8 mouse cellular contexts compared by ENCODE assay signal in genomic region chr4:155564315-155565069, GRCm38 (mm10). TPM values are rescaled to one million over a fixed set of nuclear protein-coding genes. Genes with fewer than 3 reads are reported as not detected.
DNase-seq lines count a peak whose midpoint lies in the region; ATAC-seq and TF ChIP-seq lines count a peak whose summit lies in the region.

No protein-coding gene starts in this region.

- peaks cover 8% of the 10 kb centered on the region for H3K36me3 ChIP-seq in heart, adult 2 months (ENCODE audit: control insufficient read depth, insufficient read depth, low read length)
- no peaks in the 10 kb centered on the region for H3K36me3 ChIP-seq in kidney, adult 2 months (ENCODE audit: control insufficient read depth, insufficient read depth, low read length)
- peaks cover 13% of the 10 kb centered on the region for H3K36me3 ChIP-seq in lung, embryonic 16.5 days (ENCODE audit: control insufficient read depth, insufficient read depth, low read length)

- peak; percentile 60 to 64 for DNase-seq in right cerebral cortex, postnatal 10 days (ENCODE audit: low spot score in 2 of 2)
- DNase-seq in right cerebral cortex, adult 18-20 months: no peak
- peak; percentile 41 to 42 for DNase-seq in cerebellum, postnatal 14 days
- peak; percentile 62 to 69 for DNase-seq in heart, adult 2 months
- DNase-seq in kidney, adult 2 months: peak; percentile 68
- DNase-seq in testis, postnatal 10 days (ENCODE audit: low spot score): peak; percentile 65
- no peak for DNase-seq in embryo, embryonic 9.5 days (ENCODE audit: extremely low spot score)

- H3K4me2 ChIP-seq in lung, embryonic 16.5 days (ENCODE audit: low read depth, low read length): peak overlapping the region; percentile 80

- no peak for ATAC-seq in lung, embryonic 16.5 days (ENCODE audit: low read depth)

- no peak for TF ChIP-seq EP300 in heart, adult 2 months (IDR thresholded peaks at IDR 0.05; ENCODE audit: insufficient read depth, low read depth, low read length)

- no peaks in the 10 kb centered on the region for H3K9me3 ChIP-seq in lung, embryonic 16.5 days (ENCODE audit: control insufficient read depth, low read length)

- intact Hi-C loops in heart, adult 2 months (cut with DNase I): loop anchor here (2.0 to 5.0 kb wide), 2 partner anchors 42 to 74 kb away; partner anchors contain the start of gene Gnb1

- H3K4me3 ChIP-seq in heart, adult 2 months: peak overlapping the region; percentile 93
- peak overlapping the region; percentile 73 for H3K4me3 ChIP-seq in kidney, adult 2 months (ENCODE audit: insufficient read depth, low read depth, low read length)
- H3K4me3 ChIP-seq in lung, embryonic 16.5 days (ENCODE audit: low read length): peak overlapping the region; percentile 84

- 7% methylated on average over 20 of the region's 20 CpGs for WGBS in heart, adult 2 months
- WGBS in kidney, adult 2 months: 5% methylated on average over 20 of the region's 20 CpGs
- WGBS in lung, embryonic 16.5 days: 10% methylated on average over 20 of the region's 20 CpGs

- TF ChIP-seq POLR2A in heart, adult 2 months (IDR thresholded peaks at IDR 0.05; ENCODE audit: insufficient read depth, low read depth, low read length): peak; percentile 33; the same call in 1 of the 2 replicates
- TF ChIP-seq POLR2A in kidney, adult 2 months (IDR thresholded peaks at IDR 0.05; ENCODE audit: low read depth, low read length): no peak

- H3K9ac ChIP-seq in heart, adult 2 months (ENCODE audit: low read depth, low read length): peak overlapping the region; percentile 88
- H3K9ac ChIP-seq in lung, embryonic 16.5 days (ENCODE audit: low read length): peak overlapping the region; percentile 81

- TF ChIP-seq CTCF in heart, adult 2 months (IDR thresholded peaks at IDR 0.05): no peak
- 0 out of 2 replicates have a peak, but pooled peaks have one; percentile 0 for TF ChIP-seq CTCF in kidney, adult 2 months (conservative IDR thresholded peaks at IDR 0.05; ENCODE audit: insufficient read depth, insufficient read length, low read depth, low read length)

- H3K27ac ChIP-seq in heart, adult 2 months: peak overlapping the region; percentile 97
- peak overlapping the region; percentile 72 for H3K27ac ChIP-seq in kidney, adult 2 months (ENCODE audit: insufficient read depth, low read depth, low read length)
- H3K27ac ChIP-seq in lung, embryonic 16.5 days (ENCODE audit: low read length): peak overlapping the region; percentile 91

- peaks cover 5% of the 10 kb centered on the region; the same call in 1 of the 2 replicates for H3K79me2 ChIP-seq in heart, adult 2 months (replicated peaks; ENCODE audit: control insufficient read depth, insufficient read depth, low read length)

- H3K4me1 ChIP-seq in heart, adult 2 months (ENCODE audit: control insufficient read depth, insufficient read depth, low read length): peaks cover 25% of the 10 kb centered on the region
- H3K4me1 ChIP-seq in kidney, adult 2 months (ENCODE audit: control insufficient read depth, insufficient read depth, low read length): peaks cover 58% of the 10 kb centered on the region
- peaks cover 39% of the 10 kb centered on the region for H3K4me1 ChIP-seq in lung, embryonic 16.5 days (replicated peaks; ENCODE audit: control insufficient read depth, insufficient read depth, low read length)

- H3K27me3 ChIP-seq in heart, adult 2 months (ENCODE audit: control insufficient read depth, insufficient read depth, low read length): no peaks in the 10 kb centered on the region
- H3K27me3 ChIP-seq in kidney, adult 2 months (replicated peaks; ENCODE audit: control insufficient read depth, insufficient read depth, low read length): no peaks in the 10 kb centered on the region
- no peaks in the 10 kb centered on the region for H3K27me3 ChIP-seq in lung, embryonic 16.5 days (ENCODE audit: control insufficient read depth, insufficient read depth, low read depth, low read length)

RNA-seq across cellular contexts. Expression of gene Nadk, which starts 2.3 kb away (rescaled TPM):
- total RNA-seq in heart, adult 2 months (2021): 10 to 100 TPM; 28.4 to 33.2 TPM
- 42.0 and 49.5 TPM in 2 replicates for polyA plus RNA-seq in heart, adult 2 months (2012; rRNA removed)
- 141 and 153 TPM in 2 replicates for polyA plus RNA-seq in kidney, adult 2 months (2012; rRNA removed)
- 71.9 and 76.3 TPM in 2 replicates for polyA plus RNA-seq in lung, embryonic 16.5 days (2015; fragmentation: Nextera tagmentation; extraction: Ambion mirVana)

RNA-seq across cellular contexts. Expression of gene Slc35e2, which starts 36.7 kb away (rescaled TPM):
- total RNA-seq in heart, adult 2 months (2021): 1 to 10 TPM; 6.3 to 8.2 TPM
- 4.1 and 7.2 TPM in 2 replicates for polyA plus RNA-seq in heart, adult 2 months (2012; rRNA removed)
- 7.5 and 7.9 TPM in 2 replicates for polyA plus RNA-seq in kidney, adult 2 months (2012; rRNA removed)
- polyA plus RNA-seq in lung, embryonic 16.5 days (2015; fragmentation: Nextera tagmentation; extraction: Ambion mirVana): 5.9 and 6.5 TPM in 2 replicates

Comparison
In these comparisons a context has a peak if more than half of its experiments do, and no peak if none do; other contexts are left out.
1. DNase-seq: peak in right cerebral cortex, postnatal 10 days (2 of 2), cerebellum, postnatal 14 days (2 of 2), heart, adult 2 months (2 of 2), kidney, adult 2 months (single experiment) and testis, postnatal 10 days (single experiment); none in right cerebral cortex, adult 18-20 months (single experiment) and embryo, embryonic 9.5 days (single experiment).
2. Peak in every context shown above with its lines, with median percentiles within 50 percentile points of each other: H3K27ac ChIP-seq and H3K4me3 ChIP-seq.